Mouse (Mus musculus) midbrain, embryonic 13.5 days (tissue): ENCODE results near the gene Inhbb. TPM values are rescaled to one million over a fixed set of nuclear protein-coding genes. Genes with fewer than 3 reads are reported as not detected.
A peak's percentile ranks its signal among the peaks of the same experiment; 100 is the strongest.

Source experiments
- ATAC-seq: fragments of 200-750 bp; cut with Nextera tagmentation; 2 replicates; pipeline ENCODE4 v1.8.0; 2017; ENCODE audit warnings: mild to moderate bottlenecking, moderate TSS enrichment, moderate library complexity
- H3K27ac ChIP-seq: fragments of 300-500 bp; sonication (generic); 2 replicates; pipeline ENCODE4 v1.5.1; 2015; ENCODE audit warnings: inconsistent platforms, mild to moderate bottlenecking, moderate library complexity
- H3K27me3 ChIP-seq: fragments of 300-500 bp; sonication (generic); 2 replicates; pipeline ENCODE4 v1.6.1; 2015; ENCODE audit warnings: mild to moderate bottlenecking, inconsistent platforms
- H3K36me3 ChIP-seq: fragments of 300-500 bp; sonication (generic); 2 replicates; pipeline ENCODE4 v1.6.1; 2015; ENCODE audit warnings: mild to moderate bottlenecking, inconsistent platforms
- H3K4me1 ChIP-seq: fragments of 300-500 bp; sonication (generic); replicated peaks from 2 replicates; pipeline ENCODE4 v1.6.1; 2015; ENCODE audit warnings: inconsistent platforms
- H3K4me2 ChIP-seq: fragments of 300-500 bp; sonication (generic); replicated peaks from 2 replicates; pipeline ENCODE4 v1.6.1; 2015; ENCODE audit warnings: moderate library complexity, mild to moderate bottlenecking, inconsistent platforms
- H3K4me3 ChIP-seq: fragments of 300-500 bp; sonication (generic); replicated peaks from 2 replicates; pipeline ENCODE4 v1.5.1; 2015; ENCODE audit warnings: mild to moderate bottlenecking, inconsistent platforms
- H3K9ac ChIP-seq: fragments of 300-500 bp; sonication (generic); replicated peaks from 2 replicates; pipeline ENCODE4 v1.6.1; 2015; ENCODE audit warnings: mild to moderate bottlenecking, inconsistent platforms
- H3K9me3 ChIP-seq: fragments of 300-500 bp; sonication (generic); 2 replicates; pipeline ENCODE4 v1.6.1; 2016; ENCODE audit warnings: mild to moderate bottlenecking, inconsistent platforms
- WGBS: fragments of 180-500 bp; shearing (Covaris S2); methylation state at CpG from one replicate; pipeline ENCODE4 v1.1.7; 2015; 5-methylcytosine and 5-hydroxymethylcytosine counted together
- polyA plus RNA-seq: library from polyadenylated mRNA; unstranded; fragments of >200 nt; fragmentation: Nextera tagmentation; extraction: Ambion mirVana; gene quantifications from 2 replicates; pipeline ENCODE4 v1.2.1, GENCODE M21; 2015

The Inhbb gene
- polyA plus RNA-seq, 1 experiment from 2014 or later = 1.6 TPM

GRCm38 (mm10) chr1:119417991-119418390 lies 4.1 kb downstream of the Inhbb start:
- H3K4me3 ChIP-seq = no peak overlapping the region
- H3K9ac ChIP-seq = no peak overlapping the region
- no peaks in the 10 kb centered on the region for H3K9me3 ChIP-seq
- H3K27ac ChIP-seq = no peak overlapping the region
- H3K4me2 ChIP-seq = no peak overlapping the region
- peaks cover 73% of the 10 kb centered on the region for H3K27me3 ChIP-seq
- WGBS = 73% methylated on average over 8 of the region's 8 CpGs
- no peak for ATAC-seq
- peaks cover 46% of the 10 kb centered on the region for H3K4me1 ChIP-seq
- H3K36me3 ChIP-seq = no peaks in the 10 kb centered on the region

- Histone ChIP-seq H3K36me3 (no peaks in the 10 kb centered on the region), H3K4me3 (no peak overlapping the region), H3K9me3 (no peaks in the 10 kb centered on the region), H3K4me1 (peaks cover 43% of the 10 kb centered on the region), H3K27ac (no peak overlapping the region), H3K9ac (no peak overlapping the region), H3K4me2 (no peak overlapping the region), H3K27me3 (peaks cover 69% of the 10 kb centered on the region)
- WGBS = 77% methylated on average over 20 of the region's 20 CpGs
- ATAC-seq = no peak
These were observed 4.5 kb downstream of the Inhbb start for GRCm38 (mm10) chr1:119417542-119417941.

- Histone ChIP-seq H3K27me3 (peaks cover 60% of the 10 kb centered on the region), H3K9me3 (no peaks in the 10 kb centered on the region), H3K9ac (no peak overlapping the region), H3K27ac (no peak overlapping the region), H3K4me1 (peaks cover 33% of the 10 kb centered on the region), H3K4me2 (no peak overlapping the region), H3K4me3 (no peak overlapping the region), H3K36me3 (no peaks in the 10 kb centered on the region)
- no peak for ATAC-seq
- 84% methylated on average over 8 of the region's 8 CpGs for WGBS
These were observed 5.4 kb downstream of the Inhbb start for GRCm38 (mm10) chr1:119416610-119417009.

- no peak for ATAC-seq
- 67% methylated on average over 7 of the region's 7 CpGs for WGBS
- Histone ChIP-seq H3K4me2 (no peak overlapping the region), H3K4me3 (no peak overlapping the region), H3K4me1 (peaks cover 29% of the 10 kb centered on the region), H3K9me3 (no peaks in the 10 kb centered on the region), H3K27ac (no peak overlapping the region), H3K36me3 (no peaks in the 10 kb centered on the region), H3K27me3 (peaks cover 57% of the 10 kb centered on the region), H3K9ac (no peak overlapping the region)
These were observed 5.9 kb downstream of the Inhbb start for GRCm38 (mm10) chr1:119416177-119416576.

- Histone ChIP-seq H3K4me3 (no peak overlapping the region), H3K4me2 (no peak overlapping the region), H3K27me3 (peaks cover 53% of the 10 kb centered on the region), H3K9ac (no peak overlapping the region), H3K36me3 (no peaks in the 10 kb centered on the region), H3K4me1 (peaks cover 19% of the 10 kb centered on the region), H3K27ac (no peak overlapping the region), H3K9me3 (no peaks in the 10 kb centered on the region)
- WGBS = 86% methylated on average over 8 of the region's 8 CpGs
- ATAC-seq = no peak
These were observed 6.9 kb downstream of the Inhbb start for GRCm38 (mm10) chr1:119415151-119415550.

GRCm38 (mm10) chr1:119410661-119411060 lies 11.4 kb downstream of the Inhbb start:
- H3K4me2 ChIP-seq = no peak overlapping the region
- ATAC-seq = no peak
- H3K9me3 ChIP-seq = no peaks in the 10 kb centered on the region
- H3K9ac ChIP-seq = no peak overlapping the region
- H3K36me3 ChIP-seq = no peaks in the 10 kb centered on the region
- no peak overlapping the region for H3K4me3 ChIP-seq
- WGBS = 85% methylated on average over 5 of the region's 5 CpGs
- no peak overlapping the region for H3K27ac ChIP-seq
- H3K27me3 ChIP-seq = peaks cover 12% of the 10 kb centered on the region; the same call in 1 of the 2 replicates
- H3K4me1 ChIP-seq = peaks cover 14% of the 10 kb centered on the region

GRCm38 (mm10) chr1:119409599-119410168 lies 12.4 kb downstream of the Inhbb start:
- no peaks in the 10 kb centered on the region for H3K9me3 ChIP-seq
- no peak for ATAC-seq
- H3K4me2 ChIP-seq = no peak overlapping the region
- peaks cover 14% of the 10 kb centered on the region for H3K4me1 ChIP-seq
- no peaks in the 10 kb centered on the region for H3K36me3 ChIP-seq
- H3K27me3 ChIP-seq = peaks cover 12% of the 10 kb centered on the region
- no peak overlapping the region for H3K27ac ChIP-seq
- no peak overlapping the region for H3K4me3 ChIP-seq
- 63% methylated on average over 5 of the region's 5 CpGs for WGBS
- H3K9ac ChIP-seq = no peak overlapping the region

GRCm38 (mm10) chr1:119409106-119409505 lies 12.9 kb downstream of the Inhbb start:
- H3K9me3 ChIP-seq = no peaks in the 10 kb centered on the region
- WGBS = 70% methylated on average over 7 of the region's 7 CpGs
- no peak overlapping the region for H3K27ac ChIP-seq
- ATAC-seq = no peak
- H3K36me3 ChIP-seq = no peaks in the 10 kb centered on the region
- H3K9ac ChIP-seq = no peak overlapping the region
- peaks cover 14% of the 10 kb centered on the region for H3K4me1 ChIP-seq
- no peak overlapping the region for H3K4me3 ChIP-seq
- H3K4me2 ChIP-seq = no peak overlapping the region
- peaks cover 12% of the 10 kb centered on the region for H3K27me3 ChIP-seq

GRCm38 (mm10) chr1:119407691-119408315 lies 14.2 kb downstream of the Inhbb start:
- Histone ChIP-seq H3K9me3 (no peaks in the 10 kb centered on the region), H3K4me3 (no peak overlapping the region), H3K4me2 (no peak overlapping the region), H3K4me1 (peaks cover 14% of the 10 kb centered on the region), H3K36me3 (no peaks in the 10 kb centered on the region), H3K27ac (no peak overlapping the region), H3K27me3 (peaks cover 8% of the 10 kb centered on the region; the same call in 1 of the 2 replicates), H3K9ac (no peak overlapping the region)
- 25% methylated on average over 6 of the region's 6 CpGs for WGBS
- ATAC-seq = peak; percentile 72

GRCm38 (mm10) chr1:119404798-119405197 lies 17.2 kb downstream of the Inhbb start:
- H3K9ac ChIP-seq = no peak overlapping the region
- no peaks in the 10 kb centered on the region for H3K9me3 ChIP-seq
- no peaks in the 10 kb centered on the region for H3K36me3 ChIP-seq
- no peak overlapping the region for H3K4me2 ChIP-seq
- no peak overlapping the region for H3K4me3 ChIP-seq
- no peak for ATAC-seq
- H3K4me1 ChIP-seq = peaks cover 10% of the 10 kb centered on the region
- H3K27ac ChIP-seq = no peak overlapping the region
- no peaks in the 10 kb centered on the region; the same call in 1 of the 2 replicates for H3K27me3 ChIP-seq
- 43% methylated on average over 3 of the region's 3 CpGs for WGBS

- no peak overlapping the region for H3K27ac ChIP-seq
- no peak overlapping the region for H3K4me2 ChIP-seq
- no peak overlapping the region for H3K9ac ChIP-seq
- no peaks in the 10 kb centered on the region; the same call in 1 of the 2 replicates for H3K27me3 ChIP-seq
- no peaks in the 10 kb centered on the region for H3K9me3 ChIP-seq
- ATAC-seq = no peak
- 85% methylated on average over 4 of the region's 4 CpGs for WGBS
- peaks cover 6% of the 10 kb centered on the region; the same call in 1 of the 2 replicates for H3K4me1 ChIP-seq
- no peak overlapping the region for H3K4me3 ChIP-seq
- no peaks in the 10 kb centered on the region for H3K36me3 ChIP-seq
These were observed 17.7 kb downstream of the Inhbb start for GRCm38 (mm10) chr1:119404341-119404740.

- no peak for ATAC-seq
- H3K36me3 ChIP-seq = no peaks in the 10 kb centered on the region
- no peak overlapping the region for H3K4me3 ChIP-seq
- no peaks in the 10 kb centered on the region for H3K9me3 ChIP-seq
- H3K4me1 ChIP-seq = no peaks in the 10 kb centered on the region; the same call in 1 of the 2 replicates
- H3K9ac ChIP-seq = no peak overlapping the region
- H3K27ac ChIP-seq = no peak overlapping the region
- H3K27me3 ChIP-seq = no peaks in the 10 kb centered on the region; the same call in 1 of the 2 replicates
- WGBS = 70% methylated on average over 4 of the region's 4 CpGs
- no peak overlapping the region for H3K4me2 ChIP-seq
These were observed 20.8 kb downstream of the Inhbb start for GRCm38 (mm10) chr1:119401249-119401648.
